Mouse (Mus musculus) monocyte, adult 59 days (primary cell): Measurements from ENCODE around the gene Olfr1032. TPM values are rescaled to one million over a fixed set of nuclear protein-coding genes. Genes with fewer than 3 reads are reported as not detected.

Experiments used
- total RNA-seq, 2 experiments: library from RNA; stranded (reverse); gene quantifications; one replicate each; pipeline ENCODE4 v1.2.4; 2023

Gene Olfr1032
- total RNA-seq = not detected

GRCm38 (mm10) chr2:86005240-86005639 is at the start of gene Olfr1032:
Gene Olfr1032 (plus strand): TSS chr2:86005540.

DNA sequence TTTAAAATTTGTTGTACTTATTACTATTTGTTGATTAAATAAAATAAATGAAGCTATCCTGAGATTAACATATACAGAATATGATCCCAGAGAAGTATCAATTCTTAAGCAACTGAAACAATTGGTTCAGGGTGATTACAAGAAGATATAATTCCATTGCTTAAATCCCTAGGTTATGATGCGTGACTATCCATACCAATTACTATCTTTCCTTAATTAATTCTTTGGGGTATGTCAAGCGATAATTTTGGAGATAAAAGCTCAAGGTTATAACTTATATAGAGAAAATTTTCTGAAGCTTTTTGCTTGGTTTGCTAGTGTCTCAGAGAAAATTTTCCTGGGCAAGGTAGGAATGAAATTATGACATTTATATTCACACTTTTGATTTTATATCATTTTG is 31.7 kb upstream of the Olfr1032 start, which contains the start of gene Olfr1029:
Gene Olfr1029, plus strand, starts transcription at position 301 of the 400 bp plus-strand sequence.

DNA sequence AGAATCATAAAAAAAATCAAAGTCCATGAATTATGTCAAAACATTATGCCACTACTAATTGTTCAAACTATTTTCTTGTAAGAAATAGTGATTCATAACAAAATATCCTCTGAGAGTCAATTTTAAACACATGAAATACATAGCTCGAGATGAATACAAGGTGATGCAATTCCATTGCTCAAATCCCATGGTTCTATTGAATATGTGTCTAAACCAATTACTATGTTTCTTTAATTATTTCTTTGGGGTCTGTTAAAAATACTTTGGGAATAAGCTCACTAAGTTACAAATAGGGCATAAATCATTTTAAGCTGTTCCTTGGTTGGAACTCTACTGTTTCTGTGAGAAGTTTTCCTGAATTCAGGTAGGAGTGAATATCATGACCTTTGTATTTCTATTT is 26.4 kb upstream of the Olfr1032 start, which contains the start of gene Olfr1030:
Gene Olfr1030, plus strand, starts transcription at position 301 of the 400 bp plus-strand sequence.

DNA sequence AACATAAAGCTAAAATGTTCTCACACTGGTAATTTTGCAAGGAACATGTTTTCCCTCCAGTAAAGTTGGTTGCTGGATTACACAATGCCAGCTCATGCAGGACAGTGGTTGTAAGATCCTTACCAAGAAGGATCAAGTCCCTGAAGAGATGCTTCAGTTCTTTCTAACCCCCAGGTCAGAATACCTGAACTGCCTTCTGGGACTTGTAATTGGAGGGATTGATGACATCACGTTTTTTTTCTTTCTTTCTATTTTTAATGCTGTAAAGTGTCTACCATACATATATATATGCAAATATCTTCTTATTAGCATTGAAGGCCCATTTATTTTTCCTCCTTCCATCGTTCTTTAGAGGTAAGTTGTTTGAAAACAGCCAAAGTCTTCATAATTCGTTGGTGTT is 15.3 kb upstream of the Olfr1032 start, which contains the start of gene Olfr1031:
Gene Olfr1031, plus strand, starts transcription at position 301 of the 400 bp plus-strand sequence.

GRCm38 (mm10) chr2:86020406-86020805 is 15.1 kb downstream of the Olfr1032 start, which contains the start of gene Olfr1033:
Gene Olfr1033 (plus strand): TSS chr2:86020633.

DNA sequence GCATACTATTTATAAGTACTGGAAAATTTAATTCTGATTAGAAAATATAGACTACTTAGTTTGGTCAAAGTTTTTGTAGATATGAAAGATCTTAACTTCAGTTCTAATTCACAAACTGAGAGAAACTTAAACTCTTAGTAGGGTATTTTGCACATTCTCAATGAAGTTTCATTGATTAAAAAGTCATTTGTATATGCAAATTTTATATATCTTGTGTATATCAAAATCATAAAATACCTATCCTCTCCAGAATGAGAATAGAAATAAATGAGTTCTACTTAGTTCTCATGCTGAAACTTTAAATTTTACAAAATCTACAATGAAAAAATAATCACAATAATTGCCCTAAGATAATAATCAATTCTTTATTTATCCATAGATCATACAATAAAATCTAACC is 40.2 kb downstream of the Olfr1032 start, which contains the start of gene Olfr1034:
Gene Olfr1034, plus strand, starts transcription at position 301 of the 400 bp plus-strand sequence.

Other genes starting within 250 kb of the Olfr1032 start
- not detected for gene Olfr1012, start 242.8 kb upstream of the Olfr1032 start, total RNA-seq
- not detected for gene Olfr1013, start 238.4 kb upstream of the Olfr1032 start, total RNA-seq
- not detected for gene Olfr1014, start 232.8 kb upstream of the Olfr1032 start, total RNA-seq
- not detected for gene Olfr1015, start 223.5 kb upstream of the Olfr1032 start, total RNA-seq
- gene Olfr1016, start 203.0 kb upstream of the Olfr1032 start, total RNA-seq = not detected
- not detected for gene Olfr1018, start 187.1 kb upstream of the Olfr1032 start, total RNA-seq
- gene Olfr1019, start 160.1 kb upstream of the Olfr1032 start, total RNA-seq = not detected
- not detected for gene Olfr1020, start 158.5 kb upstream of the Olfr1032 start, total RNA-seq
- not detected for gene Olfr1022, start 136.9 kb upstream of the Olfr1032 start, total RNA-seq
- gene Olfr1023, start 119.9 kb upstream of the Olfr1032 start, total RNA-seq = not detected
- gene Olfr1024, start 100.5 kb upstream of the Olfr1032 start, total RNA-seq = not detected
- gene Olfr1025-ps1, start 90.3 kb upstream of the Olfr1032 start, total RNA-seq = not detected
- gene Olfr1026, start 84.0 kb upstream of the Olfr1032 start, total RNA-seq = not detected
- not detected for gene Olfr1028, start 55.1 kb upstream of the Olfr1032 start, total RNA-seq
- not detected for gene Olfr1029, start 31.6 kb upstream of the Olfr1032 start, total RNA-seq
- gene Olfr1030, start 26.3 kb upstream of the Olfr1032 start, total RNA-seq = not detected
- not detected for gene Olfr1031, start 15.2 kb upstream of the Olfr1032 start, total RNA-seq
- gene Olfr1033, start 15.1 kb downstream of the Olfr1032 start, total RNA-seq = not detected
- not detected for gene Olfr1034, start 40.3 kb downstream of the Olfr1032 start, total RNA-seq
- not detected for gene Olfr1036, start 68.5 kb downstream of the Olfr1032 start, total RNA-seq
- gene Olfr1037, start 81.8 kb downstream of the Olfr1032 start, total RNA-seq = not detected
- gene Olfr1039, start 130.4 kb downstream of the Olfr1032 start, total RNA-seq = not detected
- gene Olfr1040, start 141.2 kb downstream of the Olfr1032 start, total RNA-seq = not detected
- not detected for gene Olfr1042, start 156.3 kb downstream of the Olfr1032 start, total RNA-seq
- not detected for gene Olfr1043, start 162.0 kb downstream of the Olfr1032 start, total RNA-seq
- gene Olfr1044, start 172.3 kb downstream of the Olfr1032 start, total RNA-seq = not detected
- gene Olfr52, start 180.1 kb downstream of the Olfr1032 start, total RNA-seq = not detected
- gene Olfr1045, start 197.5 kb downstream of the Olfr1032 start, total RNA-seq = not detected
- not detected for gene Olfr1046, start 213.8 kb downstream of the Olfr1032 start, total RNA-seq
- gene Olfr1047, start 225.9 kb downstream of the Olfr1032 start, total RNA-seq = not detected
- gene Olfr1048, start 234.7 kb downstream of the Olfr1032 start, total RNA-seq = not detected